Mouse (Mus musculus): ENCODE results near the gene Cabp2. TPM values are rescaled to one million over a fixed set of nuclear protein-coding genes. Genes with fewer than 3 reads are reported as not detected.
"Not testable (repeated sequence)": the region's sequence is repeated elsewhere in the genome, so short reads cannot be mapped to it uniquely, and the experiment has no call there.

The Cabp2 gene
- polyA plus RNA-seq, 1 experiment = not detected

- no peaks in the 10 kb centered on the region for H3K9me3 ChIP-seq (replicated peaks; ENCODE audit: control insufficient read depth, insufficient read depth, low read length, poor library complexity, severe bottlenecking)
- no peaks in the 10 kb centered on the region for H3K27me3 ChIP-seq (ENCODE audit: control insufficient read depth, insufficient read depth, low read length, poor library complexity, severe bottlenecking)
- H3K9ac ChIP-seq (ENCODE audit: low read depth, poor library complexity, severe bottlenecking) = no peak overlapping the region
- H3K4me3 ChIP-seq (ENCODE audit: low read depth, low read length) = no peak overlapping the region
- no peak overlapping the region for H3K27ac ChIP-seq (ENCODE audit: insufficient read depth, low read length)
- no peaks in the 10 kb centered on the region for H3K36me3 ChIP-seq (ENCODE audit: control insufficient read depth, insufficient read depth, low read length, poor library complexity, severe bottlenecking)
- H3K4me1 ChIP-seq (ENCODE audit: control insufficient read depth, insufficient read depth, low read length) = no peaks in the 10 kb centered on the region
- TF ChIP-seq CTCF (IDR thresholded peaks at IDR 0.05; ENCODE audit: low read depth, low read length) = no peak
- no peak for TF ChIP-seq POLR2A (IDR thresholded peaks at IDR 0.05; ENCODE audit: insufficient read depth, low read length)
- TF ChIP-seq EP300 (IDR thresholded peaks at IDR 0.05; ENCODE audit: insufficient read depth, low read depth, low read length) = no peak
Observed at GRCm38 (mm10) chr19:4119716-4120487, 38.5 kb downstream of the Cabp2 start.

- H3K27ac ChIP-seq (ENCODE audit: insufficient read depth, low read length) = no peak overlapping the region
- no peaks in the 10 kb centered on the region for H3K9me3 ChIP-seq (replicated peaks; ENCODE audit: control insufficient read depth, insufficient read depth, low read length, poor library complexity, severe bottlenecking)
- H3K36me3 ChIP-seq (ENCODE audit: control insufficient read depth, insufficient read depth, low read length, poor library complexity, severe bottlenecking) = no peaks in the 10 kb centered on the region
- no peak overlapping the region for H3K4me3 ChIP-seq (ENCODE audit: low read depth, low read length)
- H3K4me1 ChIP-seq (ENCODE audit: control insufficient read depth, insufficient read depth, low read length) = no peaks in the 10 kb centered on the region
- H3K27me3 ChIP-seq (ENCODE audit: control insufficient read depth, insufficient read depth, low read length, poor library complexity, severe bottlenecking) = no peaks in the 10 kb centered on the region
- no peak overlapping the region for H3K9ac ChIP-seq (ENCODE audit: low read depth, poor library complexity, severe bottlenecking)
- TF ChIP-seq CTCF (IDR thresholded peaks at IDR 0.05; ENCODE audit: low read depth, low read length) (no peak), EP300 (IDR thresholded peaks at IDR 0.05; ENCODE audit: insufficient read depth, low read depth, low read length) (no peak), POLR2A (IDR thresholded peaks at IDR 0.05; ENCODE audit: insufficient read depth, low read length) (no peak)
Observed at GRCm38 (mm10) chr19:4120496-4120895, 39.1 kb downstream of the Cabp2 start.

- no peak overlapping the region for H3K27ac ChIP-seq (ENCODE audit: insufficient read depth, low read length)
- peak overlapping the region; percentile 39 for H3K9ac ChIP-seq (ENCODE audit: low read depth, poor library complexity, severe bottlenecking)
- no peaks in the 10 kb centered on the region for H3K9me3 ChIP-seq (replicated peaks; ENCODE audit: control insufficient read depth, insufficient read depth, low read length, poor library complexity, severe bottlenecking)
- peak overlapping the region; percentile 73 for H3K4me3 ChIP-seq (ENCODE audit: low read depth, low read length)
- no peaks in the 10 kb centered on the region for H3K36me3 ChIP-seq (ENCODE audit: control insufficient read depth, insufficient read depth, low read length, poor library complexity, severe bottlenecking)
- no peaks in the 10 kb centered on the region for H3K4me1 ChIP-seq (ENCODE audit: control insufficient read depth, insufficient read depth, low read length)
- TF ChIP-seq EP300 (IDR thresholded peaks at IDR 0.05; ENCODE audit: insufficient read depth, low read depth, low read length) = 0 out of 2 replicates have a peak, but pooled peaks have one; percentile 15
- peak; percentile 58 for TF ChIP-seq POLR2A (IDR thresholded peaks at IDR 0.05; ENCODE audit: insufficient read depth, low read length)
- TF ChIP-seq CTCF (IDR thresholded peaks at IDR 0.05; ENCODE audit: low read depth, low read length) = no peak
- no peaks in the 10 kb centered on the region for H3K27me3 ChIP-seq (ENCODE audit: control insufficient read depth, insufficient read depth, low read length, poor library complexity, severe bottlenecking)
Observed at GRCm38 (mm10) chr19:4121097-4121805, 39.9 kb downstream of the Cabp2 start.

- not testable (repeated sequence) for H3K27ac ChIP-seq (ENCODE audit: insufficient read depth, low read length); H3K9me3 ChIP-seq (replicated peaks; ENCODE audit: control insufficient read depth, insufficient read depth, low read length, poor library complexity, severe bottlenecking); H3K4me1 ChIP-seq (ENCODE audit: control insufficient read depth, insufficient read depth, low read length); H3K4me3 ChIP-seq (ENCODE audit: low read depth, low read length); H3K9ac ChIP-seq (ENCODE audit: low read depth, poor library complexity, severe bottlenecking); H3K36me3 ChIP-seq (ENCODE audit: control insufficient read depth, insufficient read depth, low read length, poor library complexity, severe bottlenecking); H3K27me3 ChIP-seq (ENCODE audit: control insufficient read depth, insufficient read depth, low read length, poor library complexity, severe bottlenecking)
Observed at GRCm38 (mm10) chr19:4121896-4122295, 40.5 kb downstream of the Cabp2 start.

- TF ChIP-seq CTCF (IDR thresholded peaks at IDR 0.05; ENCODE audit: low read depth, low read length) = no peak
- TF ChIP-seq POLR2A (IDR thresholded peaks at IDR 0.05; ENCODE audit: insufficient read depth, low read length) = no peak
- no peak for TF ChIP-seq EP300 (IDR thresholded peaks at IDR 0.05; ENCODE audit: insufficient read depth, low read depth, low read length)
- Histone ChIP-seq H3K9ac (ENCODE audit: low read depth, poor library complexity, severe bottlenecking) (no peak overlapping the region), H3K4me3 (ENCODE audit: low read depth, low read length) (no peak overlapping the region), H3K36me3 (ENCODE audit: control insufficient read depth, insufficient read depth, low read length, poor library complexity, severe bottlenecking) (no peaks in the 10 kb centered on the region), H3K27me3 (ENCODE audit: control insufficient read depth, insufficient read depth, low read length, poor library complexity, severe bottlenecking) (no peaks in the 10 kb centered on the region), H3K9me3 (replicated peaks; ENCODE audit: control insufficient read depth, insufficient read depth, low read length, poor library complexity, severe bottlenecking) (no peaks in the 10 kb centered on the region), H3K4me1 (ENCODE audit: control insufficient read depth, insufficient read depth, low read length) (peaks cover 1% of the 10 kb centered on the region), H3K27ac (ENCODE audit: insufficient read depth, low read length) (no peak overlapping the region)
Observed at GRCm38 (mm10) chr19:4122411-4123370, 41.3 kb downstream of the Cabp2 start.
